Mouse (Mus musculus) embryonic fibroblast, embryonic 13.5 days (primary cell): ENCODE results near the gene Adipoq. TPM values are rescaled to one million over a fixed set of nuclear protein-coding genes. Genes with fewer than 3 reads are reported as not detected.

ENCODE experiments used
- H3K27ac ChIP-seq: 2 replicates; pipeline ENCODE4 v1.5.1; 2012; ENCODE audit warnings: low read length, control low read depth, inconsistent platforms; ENCODE audit not compliant: insufficient read depth
- H3K4me1 ChIP-seq: 2 replicates; pipeline ENCODE4 v1.6.1; 2011; ENCODE audit warnings: low read length; ENCODE audit not compliant: control insufficient read depth, insufficient read depth
- H3K4me3 ChIP-seq: 2 replicates; pipeline ENCODE4 v1.5.1; 2011; ENCODE audit warnings: mild to moderate bottlenecking, control low read depth, low read length; ENCODE audit not compliant: insufficient read depth
- CTCF ChIP-seq: IDR thresholded peaks from 2 replicates; pipeline ENCODE4 v1.5.1; 2011; ENCODE audit warnings: mild to moderate bottlenecking, control low read depth, low read length, moderate library complexity, borderline replicate concordance; ENCODE audit not compliant: insufficient read depth
- POLR2A ChIP-seq: IDR thresholded peaks from 2 replicates; pipeline ENCODE4 v1.6.1; 2011; ENCODE audit warnings: low read depth, mild to moderate bottlenecking, control low read depth, low read length, moderate library complexity
- polyA plus RNA-seq: library from polyadenylated mRNA; stranded (reverse); fragments of >200 nt; gene quantifications from 2 replicates; pipeline ENCODE4 v1.2.4, GENCODE M21; 2011; ENCODE audit warnings: low read depth; ENCODE audit not compliant: missing spikeins, insufficient read length

Gene Adipoq
- polyA plus RNA-seq, 1 experiment, result not detected

GRCm38 (mm10) chr16:23158292-23158691, 12.0 kb downstream of the Adipoq start:
- Histone ChIP-seq H3K4me3 (no peak overlapping the region), H3K27ac (no peak overlapping the region), H3K4me1 (no peaks in the 10 kb centered on the region)
- no peak for TF ChIP-seq CTCF
- TF ChIP-seq POLR2A, result no peak

GRCm38 (mm10) chr16:23158957-23159356, 12.6 kb downstream of the Adipoq start:
- TF ChIP-seq CTCF, result no peak
- TF ChIP-seq POLR2A, result no peak
- Histone ChIP-seq H3K4me1 (no peaks in the 10 kb centered on the region), H3K4me3 (no peak overlapping the region), H3K27ac (no peak overlapping the region)

GRCm38 (mm10) chr16:23159749-23160148, 13.4 kb downstream of the Adipoq start:
- Histone ChIP-seq H3K27ac (no peak overlapping the region), H3K4me1 (no peaks in the 10 kb centered on the region), H3K4me3 (no peak overlapping the region)
- TF ChIP-seq POLR2A, result no peak
- no peak for TF ChIP-seq CTCF

- H3K4me3 ChIP-seq, result no peak overlapping the region
- H3K4me1 ChIP-seq, result peaks cover 2% of the 10 kb centered on the region
- H3K27ac ChIP-seq, result no peak overlapping the region
- TF ChIP-seq CTCF, result no peak
- no peak for TF ChIP-seq POLR2A
Observed at GRCm38 (mm10) chr16:23162116-23162515, 15.8 kb downstream of the Adipoq start.

GRCm38 (mm10) chr16:23164443-23164842, 18.1 kb downstream of the Adipoq start:
- TF ChIP-seq CTCF (no peak), POLR2A (no peak)
- H3K4me1 ChIP-seq, result peaks cover 3% of the 10 kb centered on the region
- no peak overlapping the region for H3K27ac ChIP-seq
- H3K4me3 ChIP-seq, result no peak overlapping the region

- peaks cover 3% of the 10 kb centered on the region for H3K4me1 ChIP-seq
- H3K4me3 ChIP-seq, result no peak overlapping the region
- no peak for TF ChIP-seq POLR2A
- no peak for TF ChIP-seq CTCF
- H3K27ac ChIP-seq, result no peak overlapping the region
Observed at GRCm38 (mm10) chr16:23165441-23165840, 19.1 kb downstream of the Adipoq start.

GRCm38 (mm10) chr16:23166646-23167045, 20.3 kb downstream of the Adipoq start:
- no peak overlapping the region for H3K4me3 ChIP-seq
- H3K27ac ChIP-seq, result peak overlapping the region; percentile 49; the same call in 1 of the 2 replicates
- TF ChIP-seq POLR2A (no peak), CTCF (no peak)
- peaks cover 3% of the 10 kb centered on the region for H3K4me1 ChIP-seq

GRCm38 (mm10) chr16:23167079-23167478, 20.7 kb downstream of the Adipoq start:
- Histone ChIP-seq H3K27ac (peak overlapping the region; percentile 49), H3K4me3 (no peak overlapping the region), H3K4me1 (peaks cover 3% of the 10 kb centered on the region)
- TF ChIP-seq CTCF (no peak), POLR2A (no peak)

GRCm38 (mm10) chr16:23170813-23171212, 24.5 kb downstream of the Adipoq start:
- Histone ChIP-seq H3K4me1 (peaks cover 3% of the 10 kb centered on the region), H3K4me3 (no peak overlapping the region), H3K27ac (no peak overlapping the region)
- TF ChIP-seq POLR2A (no peak), CTCF (no peak)

- no peak for TF ChIP-seq CTCF
- no peak for TF ChIP-seq POLR2A
- Histone ChIP-seq H3K4me1 (no peaks in the 10 kb centered on the region), H3K27ac (no peak overlapping the region), H3K4me3 (no peak overlapping the region)
Observed at GRCm38 (mm10) chr16:23173904-23174303, 27.6 kb downstream of the Adipoq start.

- no peak overlapping the region for H3K4me3 ChIP-seq
- H3K4me1 ChIP-seq, result no peaks in the 10 kb centered on the region
- TF ChIP-seq POLR2A (no peak), CTCF (no peak)
- H3K27ac ChIP-seq, result no peak overlapping the region
Observed at GRCm38 (mm10) chr16:23174855-23175254, 28.5 kb downstream of the Adipoq start.
